25 mouse cellular contexts compared by ENCODE assay signal in genomic region chr11:76196977-76197469, GRCm38 (mm10). TPM values are rescaled to one million over a fixed set of nuclear protein-coding genes. Genes with fewer than 3 reads are reported as not detected.
A peak's percentile ranks its signal among the peaks of the same experiment; 100 is the strongest.
DNase-seq lines count a peak whose midpoint lies in the region; ATAC-seq and TF ChIP-seq lines count a peak whose summit lies in the region.
"Had no signal": no experiment of that assay in that cellular context is flagged by ENCODE, and none has a peak within 500 bp of the region (broad histone marks: within the 10 kb centered on the region; RNA-seq: fewer than 3 reads in every experiment).

No protein-coding gene starts in this region.

- WGBS in hindbrain, embryonic 13.5 days: 67% methylated on average over 8 of the region's 8 CpGs
- WGBS in hindbrain, embryonic 11.5 days: 51% methylated on average over 8 of the region's 8 CpGs
- 51% methylated on average over 8 of the region's 8 CpGs for WGBS in midbrain, embryonic 13.5 days
- WGBS in midbrain, embryonic 15.5 days: 43% methylated on average over 8 of the region's 8 CpGs
- 29% methylated on average over 8 of the region's 8 CpGs for WGBS in intestine, postnatal 0 days
- WGBS in stomach, postnatal 0 days: 33% methylated on average over 8 of the region's 8 CpGs

- H3K9ac ChIP-seq in hindbrain, embryonic 13.5 days: 0 out of 2 replicates have a peak overlapping the region, but pooled peaks have one; percentile 8
- H3K9ac ChIP-seq in hindbrain, embryonic 11.5 days (ENCODE audit: low read depth, low read length): no peak overlapping the region
- H3K9ac ChIP-seq in midbrain, embryonic 13.5 days (replicated peaks): 0 out of 2 replicates have a peak overlapping the region, but pooled peaks have one; percentile 14
- H3K9ac ChIP-seq in midbrain, embryonic 15.5 days: no peak overlapping the region
- H3K9ac ChIP-seq in intestine, postnatal 0 days (ENCODE audit: low read depth, low read length): no peak overlapping the region; the same call in 1 of the 2 replicates
- no peak overlapping the region for H3K9ac ChIP-seq in stomach, postnatal 0 days (ENCODE audit: low read length)
- H3K9ac ChIP-seq: embryonic facial prominence, embryonic 15.5 days; forebrain, embryonic 12.5 days; hindbrain, embryonic 12.5 days; limb, embryonic 13.5 days; midbrain, embryonic 12.5 days had no signal

- H3K4me3 ChIP-seq in hindbrain, embryonic 13.5 days: no peak overlapping the region
- H3K4me3 ChIP-seq in hindbrain, embryonic 11.5 days (ENCODE audit: low read depth, low read length): no peak overlapping the region
- no peak overlapping the region for H3K4me3 ChIP-seq in midbrain, embryonic 13.5 days (replicated peaks)
- no peak overlapping the region for H3K4me3 ChIP-seq in midbrain, embryonic 15.5 days
- peak overlapping the region; percentile 17 for H3K4me3 ChIP-seq in intestine, postnatal 0 days (ENCODE audit: low read depth, low read length)
- no peak overlapping the region for H3K4me3 ChIP-seq in stomach, postnatal 0 days (ENCODE audit: low read depth, low read length)
- H3K4me3 ChIP-seq: embryonic facial prominence, embryonic 10.5 days; embryonic facial prominence, embryonic 15.5 days; forebrain, embryonic 12.5 days; hindbrain, embryonic 12.5 days; limb, embryonic 13.5 days; megakaryocyte, embryonic 14.5 days; midbrain, embryonic 12.5 days had no signal

- no peak overlapping the region for H3K27ac ChIP-seq in hindbrain, embryonic 13.5 days
- H3K27ac ChIP-seq in hindbrain, embryonic 11.5 days (ENCODE audit: low read depth, low read length): no peak overlapping the region
- H3K27ac ChIP-seq in midbrain, embryonic 13.5 days: no peak overlapping the region
- H3K27ac ChIP-seq in midbrain, embryonic 15.5 days: no peak overlapping the region
- H3K27ac ChIP-seq in intestine, postnatal 0 days (ENCODE audit: low read depth, low read length): peak overlapping the region; percentile 76
- H3K27ac ChIP-seq in stomach, postnatal 0 days (replicated peaks): peak overlapping the region; percentile 92
- H3K27ac ChIP-seq: embryonic facial prominence, embryonic 10.5 days; embryonic facial prominence, embryonic 15.5 days; forebrain, embryonic 12.5 days; hindbrain, embryonic 12.5 days; limb, embryonic 13.5 days; midbrain, embryonic 12.5 days had no signal

- no peaks in the 10 kb centered on the region for H3K9me3 ChIP-seq in hindbrain, embryonic 13.5 days
- no peaks in the 10 kb centered on the region for H3K9me3 ChIP-seq in hindbrain, embryonic 11.5 days (ENCODE audit: control insufficient read depth, low read length)
- no peaks in the 10 kb centered on the region for H3K9me3 ChIP-seq in midbrain, embryonic 13.5 days
- H3K9me3 ChIP-seq in midbrain, embryonic 15.5 days: no peaks in the 10 kb centered on the region
- no peaks in the 10 kb centered on the region for H3K9me3 ChIP-seq in intestine, postnatal 0 days (ENCODE audit: control insufficient read depth)
- H3K9me3 ChIP-seq in stomach, postnatal 0 days (ENCODE audit: control insufficient read depth, low read length): no peaks in the 10 kb centered on the region
- H3K9me3 ChIP-seq: embryonic facial prominence, embryonic 10.5 days; embryonic facial prominence, embryonic 15.5 days; forebrain, embryonic 12.5 days; hindbrain, embryonic 12.5 days; limb, embryonic 13.5 days; megakaryocyte, embryonic 14.5 days; midbrain, embryonic 12.5 days had no signal

- TF ChIP-seq EP300 in stomach, postnatal 0 days (optimal IDR thresholded peaks at IDR 0.05): no peak

- H3K4me2 ChIP-seq in hindbrain, embryonic 13.5 days: no peak overlapping the region
- no peak overlapping the region for H3K4me2 ChIP-seq in hindbrain, embryonic 11.5 days (replicated peaks; ENCODE audit: low read depth, low read length)
- no peak overlapping the region for H3K4me2 ChIP-seq in midbrain, embryonic 13.5 days (replicated peaks)
- H3K4me2 ChIP-seq in midbrain, embryonic 15.5 days: no peak overlapping the region
- peak overlapping the region; percentile 52 for H3K4me2 ChIP-seq in intestine, postnatal 0 days (replicated peaks; ENCODE audit: low read depth)
- H3K4me2 ChIP-seq in stomach, postnatal 0 days (replicated peaks; ENCODE audit: low read depth): 0 out of 2 replicates have a peak overlapping the region, but pooled peaks have one; percentile 23
- H3K4me2 ChIP-seq: embryonic facial prominence, embryonic 15.5 days; forebrain, embryonic 12.5 days; heart, embryonic 11.5 days; hindbrain, embryonic 12.5 days; limb, embryonic 13.5 days; liver, embryonic 11.5 days; midbrain, embryonic 12.5 days had no signal

- no peak for TF ChIP-seq CTCF in intestine, postnatal 0 days (IDR thresholded peaks at IDR 0.05; ENCODE audit: low read depth)
- TF ChIP-seq CTCF in stomach, postnatal 0 days (IDR thresholded peaks at IDR 0.05; ENCODE audit: low read depth): no peak

- no peak for DNase-seq in hindbrain, embryonic 11.5 days (ENCODE audit: low spot score)
- peak; percentile 44 for DNase-seq in stomach, postnatal 0 days (ENCODE audit: low spot score)
- no peak for DNase-seq in cerebellum, adult 9-11 months
- no peak for DNase-seq in right cerebral cortex, postnatal 4 days
- DNase-seq: adrenal gland, postnatal 25 days; cerebellum, adult 9-10 months; gastrocnemius, postnatal 14 days; kidney, postnatal 25 days; lung, postnatal 4 days; spleen, adult 18-20 months had no signal

- no peak for ATAC-seq in hindbrain, embryonic 13.5 days (ENCODE audit: low FRiP score)
- ATAC-seq in hindbrain, embryonic 11.5 days (ENCODE audit: low FRiP score): no peak
- ATAC-seq in midbrain, embryonic 13.5 days: no peak
- no peak for ATAC-seq in midbrain, embryonic 15.5 days (replicated peaks)
- peak; percentile 61 for ATAC-seq in intestine, postnatal 0 days
- peak; percentile 50 for ATAC-seq in stomach, postnatal 0 days (ENCODE audit: low FRiP score, low TSS enrichment)
- ATAC-seq: inflammation-experienced regulatory T-cells, adult 6 months had no signal

- peaks cover 5% of the 10 kb centered on the region; the same call in 1 of the 2 replicates for H3K4me1 ChIP-seq in hindbrain, embryonic 13.5 days (replicated peaks)
- no peaks in the 10 kb centered on the region for H3K4me1 ChIP-seq in hindbrain, embryonic 11.5 days (replicated peaks; ENCODE audit: control insufficient read depth, insufficient read depth, low read length)
- H3K4me1 ChIP-seq in midbrain, embryonic 13.5 days (replicated peaks): no peaks in the 10 kb centered on the region; the same call in none of the 2 replicates
- 0 out of 2 replicates have a peak, but pooled peaks cover 5% of the 10 kb centered on the region for H3K4me1 ChIP-seq in midbrain, embryonic 15.5 days
- no peaks in the 10 kb centered on the region; the same call in 1 of the 2 replicates for H3K4me1 ChIP-seq in intestine, postnatal 0 days (replicated peaks; ENCODE audit: control insufficient read depth, insufficient read depth, low read length)
- no peaks in the 10 kb centered on the region for H3K4me1 ChIP-seq in stomach, postnatal 0 days (replicated peaks; ENCODE audit: control insufficient read depth, insufficient read depth)

- peaks cover 9% of the 10 kb centered on the region; the same call in 1 of the 2 replicates for H3K27me3 ChIP-seq in hindbrain, embryonic 13.5 days
- no peaks in the 10 kb centered on the region for H3K27me3 ChIP-seq in hindbrain, embryonic 11.5 days (ENCODE audit: control insufficient read depth, insufficient read depth, low read length)
- 0 out of 2 replicates have a peak, but pooled peaks cover 7% of the 10 kb centered on the region for H3K27me3 ChIP-seq in midbrain, embryonic 13.5 days
- no peaks in the 10 kb centered on the region for H3K27me3 ChIP-seq in midbrain, embryonic 15.5 days (replicated peaks)
- H3K27me3 ChIP-seq in intestine, postnatal 0 days (replicated peaks; ENCODE audit: control insufficient read depth, insufficient read depth, low read length): no peaks in the 10 kb centered on the region
- no peaks in the 10 kb centered on the region for H3K27me3 ChIP-seq in stomach, postnatal 0 days (ENCODE audit: control insufficient read depth, insufficient read depth, low read length)
- H3K27me3 ChIP-seq: embryonic facial prominence, embryonic 15.5 days; hindbrain, embryonic 12.5 days; limb, embryonic 13.5 days had no signal

- no peaks in the 10 kb centered on the region for H3K36me3 ChIP-seq in hindbrain, embryonic 13.5 days
- H3K36me3 ChIP-seq in hindbrain, embryonic 11.5 days (ENCODE audit: control insufficient read depth, insufficient read depth, low read length): no peaks in the 10 kb centered on the region
- H3K36me3 ChIP-seq in midbrain, embryonic 13.5 days: no peaks in the 10 kb centered on the region
- H3K36me3 ChIP-seq in midbrain, embryonic 15.5 days (replicated peaks): no peaks in the 10 kb centered on the region
- H3K36me3 ChIP-seq in intestine, postnatal 0 days (ENCODE audit: control insufficient read depth, insufficient read depth): no peaks in the 10 kb centered on the region
- no peaks in the 10 kb centered on the region for H3K36me3 ChIP-seq in stomach, postnatal 0 days (ENCODE audit: control insufficient read depth, insufficient read depth, low read length)
- H3K36me3 ChIP-seq: embryonic facial prominence, embryonic 10.5 days; embryonic facial prominence, embryonic 15.5 days; forebrain, embryonic 12.5 days; hindbrain, embryonic 12.5 days; limb, embryonic 13.5 days; midbrain, embryonic 12.5 days had no signal

RNA-seq across cellular contexts. Expression of gene Fam57a, which starts 17.6 kb away (rescaled TPM):
- polyA plus RNA-seq in hindbrain, embryonic 13.5 days (2015; fragmentation: Nextera tagmentation; extraction: Ambion mirVana): 26.0 and 26.2 TPM in 2 replicates
- 31.9 and 33.2 TPM in 2 replicates for polyA plus RNA-seq in hindbrain, embryonic 11.5 days (2014; fragmentation: Nextera tagmentation; extraction: Ambion mirVana)
- 22.0 and 22.3 TPM in 2 replicates for polyA plus RNA-seq in midbrain, embryonic 13.5 days (2015; fragmentation: Nextera tagmentation; extraction: Ambion mirVana)
- polyA plus RNA-seq in midbrain, embryonic 15.5 days (2015; fragmentation: Nextera tagmentation; extraction: Ambion mirVana): 23.9 and 27.1 TPM in 2 replicates
- 15.5 and 19.9 TPM in 2 replicates for polyA plus RNA-seq in intestine, postnatal 0 days (2015; fragmentation: Nextera tagmentation; extraction: Ambion mirVana)
- polyA plus RNA-seq in stomach, postnatal 0 days (2015; fragmentation: Nextera tagmentation; extraction: Ambion mirVana): 328 and 372 TPM in 2 replicates

RNA-seq across cellular contexts. Expression of gene Vps53, which starts 17.6 kb away (rescaled TPM):
- 65.9 and 67.2 TPM in 2 replicates for polyA plus RNA-seq in hindbrain, embryonic 13.5 days (2015; fragmentation: Nextera tagmentation; extraction: Ambion mirVana)
- polyA plus RNA-seq in hindbrain, embryonic 11.5 days (2014; fragmentation: Nextera tagmentation; extraction: Ambion mirVana): 49.8 and 51.8 TPM in 2 replicates
- polyA plus RNA-seq in midbrain, embryonic 13.5 days (2015; fragmentation: Nextera tagmentation; extraction: Ambion mirVana): 61.4 and 64.5 TPM in 2 replicates
- 67.8 and 72.0 TPM in 2 replicates for polyA plus RNA-seq in midbrain, embryonic 15.5 days (2015; fragmentation: Nextera tagmentation; extraction: Ambion mirVana)
- polyA plus RNA-seq in intestine, postnatal 0 days (2015; fragmentation: Nextera tagmentation; extraction: Ambion mirVana): 43.3 and 44.8 TPM in 2 replicates
- 42.9 and 43.8 TPM in 2 replicates for polyA plus RNA-seq in stomach, postnatal 0 days (2015; fragmentation: Nextera tagmentation; extraction: Ambion mirVana)

RNA-seq across cellular contexts. Expression of gene Dbil5, which starts 20.4 kb away (rescaled TPM):
- polyA plus RNA-seq in hindbrain, embryonic 13.5 days (2015; fragmentation: Nextera tagmentation; extraction: Ambion mirVana): 0.62 and 1.4 TPM in 2 replicates
- polyA plus RNA-seq in hindbrain, embryonic 11.5 days (2014; fragmentation: Nextera tagmentation; extraction: Ambion mirVana): 0.66 TPM in 1 of 2 replicates, not detected in the other
- 0.50 and 1.00 TPM in 2 replicates for polyA plus RNA-seq in midbrain, embryonic 13.5 days (2015; fragmentation: Nextera tagmentation; extraction: Ambion mirVana)
- polyA plus RNA-seq in midbrain, embryonic 15.5 days (2015; fragmentation: Nextera tagmentation; extraction: Ambion mirVana): 0.54 and 0.74 TPM in 2 replicates
- polyA plus RNA-seq in intestine, postnatal 0 days (2015; fragmentation: Nextera tagmentation; extraction: Ambion mirVana): 0.65 and 0.86 TPM in 2 replicates
- polyA plus RNA-seq in stomach, postnatal 0 days (2015; fragmentation: Nextera tagmentation; extraction: Ambion mirVana): 4.0 and 4.7 TPM in 2 replicates
- polyA plus RNA-seq: midbrain, embryonic 12.5 days; neural tube, embryonic 14.5 days had no signal

RNA-seq across cellular contexts. Expression of gene Gemin4, which starts 20.4 kb away (rescaled TPM):
- 12.6 and 15.6 TPM in 2 replicates for polyA plus RNA-seq in hindbrain, embryonic 13.5 days (2015; fragmentation: Nextera tagmentation; extraction: Ambion mirVana)
- polyA plus RNA-seq in hindbrain, embryonic 11.5 days (2014; fragmentation: Nextera tagmentation; extraction: Ambion mirVana): 31.4 and 36.8 TPM in 2 replicates
- 15.7 and 21.5 TPM in 2 replicates for polyA plus RNA-seq in midbrain, embryonic 13.5 days (2015; fragmentation: Nextera tagmentation; extraction: Ambion mirVana)
- 13.2 and 15.6 TPM in 2 replicates for polyA plus RNA-seq in midbrain, embryonic 15.5 days (2015; fragmentation: Nextera tagmentation; extraction: Ambion mirVana)
- polyA plus RNA-seq in intestine, postnatal 0 days (2015; fragmentation: Nextera tagmentation; extraction: Ambion mirVana): 5.7 and 7.5 TPM in 2 replicates
- polyA plus RNA-seq in stomach, postnatal 0 days (2015; fragmentation: Nextera tagmentation; extraction: Ambion mirVana): 18.5 and 21.9 TPM in 2 replicates

RNA-seq across cellular contexts. Expression of gene Mrm3, which starts 46.5 kb away (rescaled TPM):
- polyA plus RNA-seq in hindbrain, embryonic 13.5 days (2015; fragmentation: Nextera tagmentation; extraction: Ambion mirVana): 20.0 and 20.4 TPM in 2 replicates
- polyA plus RNA-seq in hindbrain, embryonic 11.5 days (2014; fragmentation: Nextera tagmentation; extraction: Ambion mirVana): 21.9 and 22.4 TPM in 2 replicates
- polyA plus RNA-seq in midbrain, embryonic 13.5 days (2015; fragmentation: Nextera tagmentation; extraction: Ambion mirVana): 18.6 and 19.0 TPM in 2 replicates
- 25.8 and 27.0 TPM in 2 replicates for polyA plus RNA-seq in midbrain, embryonic 15.5 days (2015; fragmentation: Nextera tagmentation; extraction: Ambion mirVana)
- polyA plus RNA-seq in intestine, postnatal 0 days (2015; fragmentation: Nextera tagmentation; extraction: Ambion mirVana): 8.4 and 8.9 TPM in 2 replicates
- polyA plus RNA-seq in stomach, postnatal 0 days (2015; fragmentation: Nextera tagmentation; extraction: Ambion mirVana): 13.4 and 14.7 TPM in 2 replicates

Comparison
In these comparisons a context has a peak if more than half of its experiments do, and no peak if none do; other contexts are left out.
1. H3K9ac ChIP-seq: peak in hindbrain, embryonic 13.5 days (single experiment) and midbrain, embryonic 13.5 days (single experiment); none in hindbrain, embryonic 11.5 days (single experiment), midbrain, embryonic 15.5 days (single experiment), intestine, postnatal 0 days (single experiment) and stomach, postnatal 0 days (single experiment).
2. ATAC-seq: peak in intestine, postnatal 0 days (single experiment) and stomach, postnatal 0 days (single experiment); none in hindbrain, embryonic 13.5 days (single experiment), hindbrain, embryonic 11.5 days (single experiment), midbrain, embryonic 13.5 days (single experiment) and midbrain, embryonic 15.5 days (single experiment).
3. H3K27ac ChIP-seq: peak in intestine, postnatal 0 days (single experiment) and stomach, postnatal 0 days (single experiment); none in hindbrain, embryonic 13.5 days (single experiment), hindbrain, embryonic 11.5 days (single experiment), midbrain, embryonic 13.5 days (single experiment) and midbrain, embryonic 15.5 days (single experiment).
4. H3K4me2 ChIP-seq: peak in intestine, postnatal 0 days (single experiment) and stomach, postnatal 0 days (single experiment); none in hindbrain, embryonic 13.5 days (single experiment), hindbrain, embryonic 11.5 days (single experiment), midbrain, embryonic 13.5 days (single experiment) and midbrain, embryonic 15.5 days (single experiment).